Mouse (Mus musculus): Measurements from ENCODE around the gene Frmd4a.

- no peak for TF ChIP-seq CTCF (conservative IDR thresholded peaks at IDR 0.05; ENCODE audit: low read length)
- TF ChIP-seq POU5F1 (IDR thresholded peaks at IDR 0.05; ENCODE audit: borderline replicate concordance, low read length), result no peak
These were observed 383.5 kb downstream of the Frmd4a start for GRCm38 (mm10) chr2:4400771-4401596.
